Mouse (Mus musculus) heart, postnatal 0 days (tissue): ENCODE measurements around the gene Smco2.

Experiments used
- CTCF ChIP-seq: IDR thresholded peaks from 2 replicates; pipeline ENCODE4 v1.5.1; 2016; ENCODE audit warnings: antibody characterized with exemption, control low read depth, low read depth
- EP300 ChIP-seq: IDR thresholded peaks from 2 replicates; pipeline ENCODE4 v1.6.1; 2016; ENCODE audit warnings: antibody characterized with exemption, low read depth

GRCm38 (mm10) chr6:146904707-146905106, 54.8 kb downstream of the Smco2 start:
- TF ChIP-seq CTCF (no peak), EP300 (no peak)
